Mouse (Mus musculus) midbrain, embryonic 13.5 days (tissue): ENCODE measurements at regions not wholly inside any gene's neighbourhood (a gene's known extent, or its start where the extent isn't known, plus 50 kb on each side); places are given as distances from the start of the nearest gene placed in this dataset.

ENCODE experiments used
- ATAC-seq: fragments of 200-750 bp; cut with Nextera tagmentation; 2 replicates; pipeline ENCODE4 v1.8.0; 2017; ENCODE audit warnings: mild to moderate bottlenecking, moderate TSS enrichment, moderate library complexity
- H3K27ac ChIP-seq: fragments of 300-500 bp; sonication (generic); 2 replicates; pipeline ENCODE4 v1.5.1; 2015; ENCODE audit warnings: inconsistent platforms, mild to moderate bottlenecking, moderate library complexity
- H3K27me3 ChIP-seq: fragments of 300-500 bp; sonication (generic); 2 replicates; pipeline ENCODE4 v1.6.1; 2015; ENCODE audit warnings: mild to moderate bottlenecking, inconsistent platforms
- H3K36me3 ChIP-seq: fragments of 300-500 bp; sonication (generic); 2 replicates; pipeline ENCODE4 v1.6.1; 2015; ENCODE audit warnings: mild to moderate bottlenecking, inconsistent platforms
- H3K4me1 ChIP-seq: fragments of 300-500 bp; sonication (generic); replicated peaks from 2 replicates; pipeline ENCODE4 v1.6.1; 2015; ENCODE audit warnings: inconsistent platforms
- H3K4me2 ChIP-seq: fragments of 300-500 bp; sonication (generic); replicated peaks from 2 replicates; pipeline ENCODE4 v1.6.1; 2015; ENCODE audit warnings: moderate library complexity, mild to moderate bottlenecking, inconsistent platforms
- H3K4me3 ChIP-seq: fragments of 300-500 bp; sonication (generic); replicated peaks from 2 replicates; pipeline ENCODE4 v1.5.1; 2015; ENCODE audit warnings: mild to moderate bottlenecking, inconsistent platforms
- H3K9ac ChIP-seq: fragments of 300-500 bp; sonication (generic); replicated peaks from 2 replicates; pipeline ENCODE4 v1.6.1; 2015; ENCODE audit warnings: mild to moderate bottlenecking, inconsistent platforms
- H3K9me3 ChIP-seq: fragments of 300-500 bp; sonication (generic); 2 replicates; pipeline ENCODE4 v1.6.1; 2016; ENCODE audit warnings: mild to moderate bottlenecking, inconsistent platforms
- WGBS: fragments of 180-500 bp; shearing (Covaris S2); methylation state at CpG from one replicate; pipeline ENCODE4 v1.1.7; 2015; 5-methylcytosine and 5-hydroxymethylcytosine counted together

GRCm38 (mm10) chr6:100945796-100946195 lies 112.4 kb downstream of the Ppp4r2 start:
- no peaks in the 10 kb centered on the region for H3K36me3 ChIP-seq
- WGBS: 89% methylated on average over 2 of the region's 2 CpGs
- H3K9ac ChIP-seq: no peak overlapping the region
- no peaks in the 10 kb centered on the region for H3K27me3 ChIP-seq
- no peak overlapping the region for H3K4me2 ChIP-seq
- ATAC-seq: no peak
- no peaks in the 10 kb centered on the region; the same call in 1 of the 2 replicates for H3K9me3 ChIP-seq
- no peaks in the 10 kb centered on the region for H3K4me1 ChIP-seq
- no peak overlapping the region for H3K4me3 ChIP-seq
- H3K27ac ChIP-seq: no peak overlapping the region

- H3K27me3 ChIP-seq: no peaks in the 10 kb centered on the region
- no peaks in the 10 kb centered on the region for H3K36me3 ChIP-seq
- no peak overlapping the region for H3K9ac ChIP-seq
- H3K4me1 ChIP-seq: peaks cover 6% of the 10 kb centered on the region
- 71% methylated on average over 7 of the region's 7 CpGs for WGBS
- no peak overlapping the region for H3K4me3 ChIP-seq
- no peak overlapping the region for H3K4me2 ChIP-seq
- no peak overlapping the region for H3K27ac ChIP-seq
- no peaks in the 10 kb centered on the region; the same call in 1 of the 2 replicates for H3K9me3 ChIP-seq
- no peak for ATAC-seq
Observed at GRCm38 (mm10) chr6:100948340-100948739, 114.9 kb downstream of the Ppp4r2 start.

- no peak overlapping the region for H3K4me2 ChIP-seq
- ATAC-seq: no peak
- H3K9ac ChIP-seq: no peak overlapping the region
- H3K4me3 ChIP-seq: no peak overlapping the region
- no peaks in the 10 kb centered on the region for H3K36me3 ChIP-seq
- H3K9me3 ChIP-seq: no peaks in the 10 kb centered on the region
- peaks cover 6% of the 10 kb centered on the region for H3K4me1 ChIP-seq
- H3K27me3 ChIP-seq: no peaks in the 10 kb centered on the region
- WGBS: 92% methylated on average over 5 of the region's 5 CpGs
- H3K27ac ChIP-seq: no peak overlapping the region
Observed at GRCm38 (mm10) chr6:100951646-100952045, 118.2 kb downstream of the Ppp4r2 start.

- Histone ChIP-seq H3K36me3 (no peaks in the 10 kb centered on the region), H3K4me3 (no peak overlapping the region), H3K4me2 (no peak overlapping the region), H3K27ac (no peak overlapping the region), H3K4me1 (peaks cover 6% of the 10 kb centered on the region), H3K27me3 (no peaks in the 10 kb centered on the region), H3K9me3 (no peaks in the 10 kb centered on the region), H3K9ac (no peak overlapping the region)
- 0 out of 2 replicates have a peak, but pooled peaks have one; percentile 43 for ATAC-seq
Observed at GRCm38 (mm10) chr6:100952470-100952869, 119.0 kb downstream of the Ppp4r2 start.

GRCm38 (mm10) chr6:100954563-100954962 lies 121.1 kb downstream of the Ppp4r2 start:
- Histone ChIP-seq H3K36me3 (no peaks in the 10 kb centered on the region), H3K9ac (no peak overlapping the region), H3K4me1 (peaks cover 6% of the 10 kb centered on the region), H3K27ac (no peak overlapping the region), H3K9me3 (no peaks in the 10 kb centered on the region), H3K27me3 (no peaks in the 10 kb centered on the region), H3K4me2 (no peak overlapping the region), H3K4me3 (no peak overlapping the region)
- WGBS: 83% methylated on average over 10 of the region's 10 CpGs
- no peak for ATAC-seq

- H3K9ac ChIP-seq: no peak overlapping the region
- H3K9me3 ChIP-seq: no peaks in the 10 kb centered on the region
- no peak for ATAC-seq
- no peak overlapping the region for H3K4me3 ChIP-seq
- H3K4me1 ChIP-seq: peaks cover 8% of the 10 kb centered on the region; the same call in 1 of the 2 replicates
- H3K4me2 ChIP-seq: no peak overlapping the region
- H3K36me3 ChIP-seq: no peaks in the 10 kb centered on the region
- WGBS: 91% methylated on average over 5 of the region's 5 CpGs
- no peak overlapping the region for H3K27ac ChIP-seq
- no peaks in the 10 kb centered on the region for H3K27me3 ChIP-seq
Observed at GRCm38 (mm10) chr6:100966481-100966880, 133.1 kb downstream of the Ppp4r2 start.

- Histone ChIP-seq H3K27me3 (no peaks in the 10 kb centered on the region), H3K27ac (no peak overlapping the region), H3K4me1 (peaks cover 8% of the 10 kb centered on the region; the same call in 1 of the 2 replicates), H3K9ac (no peak overlapping the region), H3K36me3 (no peaks in the 10 kb centered on the region), H3K4me2 (no peak overlapping the region), H3K4me3 (no peak overlapping the region), H3K9me3 (no peaks in the 10 kb centered on the region)
- WGBS: 84% methylated on average over 12 of the region's 12 CpGs
- no peak for ATAC-seq
Observed at GRCm38 (mm10) chr6:100968080-100968856, 134.8 kb downstream of the Ppp4r2 start.

- ATAC-seq: no peak
- 64% methylated on average over 1 of the region's 1 CpGs for WGBS
- Histone ChIP-seq H3K4me2 (no peak overlapping the region), H3K27ac (no peak overlapping the region), H3K27me3 (no peaks in the 10 kb centered on the region), H3K9ac (no peak overlapping the region), H3K4me3 (no peak overlapping the region), H3K9me3 (no peaks in the 10 kb centered on the region), H3K4me1 (peaks cover 11% of the 10 kb centered on the region; the same call in 1 of the 2 replicates), H3K36me3 (no peaks in the 10 kb centered on the region)
Observed at GRCm38 (mm10) chr6:100968960-100969359, 135.5 kb downstream of the Ppp4r2 start.

GRCm38 (mm10) chr6:100970810-100971447 lies 137.5 kb downstream of the Ppp4r2 start:
- no peaks in the 10 kb centered on the region for H3K9me3 ChIP-seq
- H3K4me1 ChIP-seq: peaks cover 14% of the 10 kb centered on the region
- ATAC-seq: no peak
- no peak overlapping the region for H3K27ac ChIP-seq
- 65% methylated on average over 8 of the region's 8 CpGs for WGBS
- H3K4me2 ChIP-seq: no peak overlapping the region
- no peaks in the 10 kb centered on the region for H3K27me3 ChIP-seq
- H3K4me3 ChIP-seq: no peak overlapping the region
- H3K9ac ChIP-seq: no peak overlapping the region
- no peaks in the 10 kb centered on the region for H3K36me3 ChIP-seq

GRCm38 (mm10) chr6:100971462-100971955 lies 138.1 kb downstream of the Ppp4r2 start:
- Histone ChIP-seq H3K27me3 (no peaks in the 10 kb centered on the region), H3K36me3 (no peaks in the 10 kb centered on the region), H3K4me2 (no peak overlapping the region), H3K9ac (no peak overlapping the region), H3K4me3 (no peak overlapping the region), H3K27ac (no peak overlapping the region), H3K4me1 (peaks cover 20% of the 10 kb centered on the region), H3K9me3 (no peaks in the 10 kb centered on the region)
- WGBS: 67% methylated on average over 6 of the region's 6 CpGs
- no peak for ATAC-seq

- Histone ChIP-seq H3K4me2 (no peak overlapping the region), H3K27me3 (no peaks in the 10 kb centered on the region), H3K36me3 (no peaks in the 10 kb centered on the region), H3K9ac (no peak overlapping the region), H3K4me1 (peaks cover 32% of the 10 kb centered on the region), H3K9me3 (no peaks in the 10 kb centered on the region), H3K4me3 (no peak overlapping the region), H3K27ac (no peak overlapping the region)
- WGBS: 61% methylated on average over 9 of the region's 9 CpGs
- no peak for ATAC-seq
Observed at GRCm38 (mm10) chr6:100973366-100974090, 140.1 kb downstream of the Ppp4r2 start.

GRCm38 (mm10) chr6:100974716-100975115 lies 141.3 kb downstream of the Ppp4r2 start:
- peaks cover 37% of the 10 kb centered on the region for H3K4me1 ChIP-seq
- H3K4me2 ChIP-seq: no peak overlapping the region
- H3K36me3 ChIP-seq: no peaks in the 10 kb centered on the region
- ATAC-seq: no peak
- H3K27me3 ChIP-seq: no peaks in the 10 kb centered on the region
- H3K9ac ChIP-seq: no peak overlapping the region
- H3K27ac ChIP-seq: no peak overlapping the region
- 91% methylated on average over 5 of the region's 5 CpGs for WGBS
- no peaks in the 10 kb centered on the region for H3K9me3 ChIP-seq
- H3K4me3 ChIP-seq: no peak overlapping the region
